Comparison of ENCODE assay signal across 1 mouse cellular context in genomic region chr7:132897258-132897657, GRCm38 (mm10).
TF ChIP-seq lines count a peak whose summit lies in the region.

No protein-coding gene starts in this region.

TF ChIP-seq in MEL, 35 proteins besides CTCF, POLR2A, EP300 and RAD21:
- TF ChIP-seq POLR2AphosphoS5 (IDR thresholded peaks at IDR 0.05; ENCODE audit: borderline replicate concordance, low read depth, low read length) (no peak), ELF1 (IDR thresholded peaks at IDR 0.05; ENCODE audit: low read depth, low read length) (no peak), MYB (IDR thresholded peaks at IDR 0.05; ENCODE audit: low read depth, low read length) (peak; percentile 85), SIN3A (IDR thresholded peaks at IDR 0.05; ENCODE audit: low read length) (peak; percentile 13; the same call in 1 of the 2 replicates), GATA1 (IDR thresholded peaks at IDR 0.05; ENCODE audit: low read depth, low read length) (peak; percentile 40; the same call in 1 of the 2 replicates), ZC3H11A (IDR thresholded peaks at IDR 0.05; ENCODE audit: low read depth, low read length) (peak; percentile 73), UBTF (IDR thresholded peaks at IDR 0.05; ENCODE audit: borderline replicate concordance, insufficient read depth, low read depth, low read length) (no peak), SMC3 (IDR thresholded peaks at IDR 0.05; ENCODE audit: low read depth, low read length) (peak; percentile 84), TBP (IDR thresholded peaks at IDR 0.05; ENCODE audit: low read depth, low read length) (peak; percentile 28; the same call in 1 of the 2 replicates)
